Mouse (Mus musculus): ENCODE measurements around the gene Duxbl2. TPM values are rescaled to one million over a fixed set of nuclear protein-coding genes. Genes with fewer than 3 reads are reported as not detected.
A peak's percentile ranks its signal among the peaks of the same experiment; 100 is the strongest.
"Not testable (repeated sequence)": the region's sequence is repeated elsewhere in the genome, so short reads cannot be mapped to it uniquely, and the experiment has no call there.

Duxbl2 gene
- 0.96 and 2.2 TPM in 2 replicates for polyA plus RNA-seq (2015; fragmentation: Nextera tagmentation; extraction: Ambion mirVana)

GRCm38 (mm10) chr14:26118150-26118549 is at the start of gene Duxbl2:
Gene Duxbl2 (plus strand): TSS chr14:26118349.
- no CpG with 5 or more reads among the region's 7 CpGs for WGBS
- not testable (repeated sequence) for H3K36me3 ChIP-seq (ENCODE audit: control insufficient read depth, insufficient read depth, low read length); H3K9ac ChIP-seq (ENCODE audit: low read length); H3K4me1 ChIP-seq (ENCODE audit: control insufficient read depth, insufficient read depth, low read length); H3K27me3 ChIP-seq (ENCODE audit: control insufficient read depth, insufficient read depth, low read length); H3K4me3 ChIP-seq (replicated peaks; ENCODE audit: low read length); H3K4me2 ChIP-seq (ENCODE audit: low read depth, low read length); ATAC-seq (ENCODE audit: insufficient read depth, low FRiP score); H3K27ac ChIP-seq (ENCODE audit: low read length); H3K9me3 ChIP-seq (replicated peaks; ENCODE audit: control insufficient read depth, low read length)

GRCm38 (mm10) chr14:26076620-26077390 is 41.3 kb upstream of the Duxbl2 start:
- not testable (repeated sequence) for H3K9me3 ChIP-seq (replicated peaks; ENCODE audit: control insufficient read depth, low read length); H3K4me1 ChIP-seq (ENCODE audit: control insufficient read depth, insufficient read depth, low read length); H3K27me3 ChIP-seq (ENCODE audit: control insufficient read depth, insufficient read depth, low read length); H3K4me2 ChIP-seq (ENCODE audit: low read depth, low read length); H3K27ac ChIP-seq (ENCODE audit: low read length); H3K9ac ChIP-seq (ENCODE audit: low read length); H3K4me3 ChIP-seq (replicated peaks; ENCODE audit: low read length); H3K36me3 ChIP-seq (ENCODE audit: control insufficient read depth, insufficient read depth, low read length)
- peak; percentile 62; the same call in 1 of the 2 replicates for ATAC-seq (ENCODE audit: insufficient read depth, low FRiP score)
- no CpG with 5 or more reads among the region's 5 CpGs for WGBS

- ATAC-seq (ENCODE audit: insufficient read depth, low FRiP score); H3K4me1 ChIP-seq (ENCODE audit: control insufficient read depth, insufficient read depth, low read length); H3K9me3 ChIP-seq (replicated peaks; ENCODE audit: control insufficient read depth, low read length); H3K36me3 ChIP-seq (ENCODE audit: control insufficient read depth, insufficient read depth, low read length); H3K27ac ChIP-seq (ENCODE audit: low read length); H3K9ac ChIP-seq (ENCODE audit: low read length); H3K27me3 ChIP-seq (ENCODE audit: control insufficient read depth, insufficient read depth, low read length); H3K4me2 ChIP-seq (ENCODE audit: low read depth, low read length); H3K4me3 ChIP-seq (replicated peaks; ENCODE audit: low read length): not testable (repeated sequence)
- WGBS, result no CpG with 5 or more reads among the region's 6 CpGs
These were observed 36.9 kb upstream of the Duxbl2 start, which contains the start of gene Cphx2 for GRCm38 (mm10) chr14:26081216-26081615. Gene Cphx2 (plus strand): TSS chr14:26081516.

- not testable (repeated sequence) for H3K27ac ChIP-seq (ENCODE audit: low read length); H3K27me3 ChIP-seq (ENCODE audit: control insufficient read depth, insufficient read depth, low read length); H3K36me3 ChIP-seq (ENCODE audit: control insufficient read depth, insufficient read depth, low read length); H3K4me3 ChIP-seq (replicated peaks; ENCODE audit: low read length); H3K4me2 ChIP-seq (ENCODE audit: low read depth, low read length); ATAC-seq (ENCODE audit: insufficient read depth, low FRiP score); H3K9me3 ChIP-seq (replicated peaks; ENCODE audit: control insufficient read depth, low read length); H3K4me1 ChIP-seq (ENCODE audit: control insufficient read depth, insufficient read depth, low read length); H3K9ac ChIP-seq (ENCODE audit: low read length)
- no CpG with 5 or more reads among the region's 1 CpGs for WGBS
These were observed 36.2 kb upstream of the Duxbl2 start, which contains the start of gene Cphx3 for GRCm38 (mm10) chr14:26081997-26082396. Gene Cphx3 (plus strand): TSS chr14:26082297.

- ATAC-seq (ENCODE audit: insufficient read depth, low FRiP score); H3K9ac ChIP-seq (ENCODE audit: low read length); H3K27ac ChIP-seq (ENCODE audit: low read length); H3K4me2 ChIP-seq (ENCODE audit: low read depth, low read length); H3K27me3 ChIP-seq (ENCODE audit: control insufficient read depth, insufficient read depth, low read length); H3K4me1 ChIP-seq (ENCODE audit: control insufficient read depth, insufficient read depth, low read length); H3K4me3 ChIP-seq (replicated peaks; ENCODE audit: low read length); H3K36me3 ChIP-seq (ENCODE audit: control insufficient read depth, insufficient read depth, low read length); H3K9me3 ChIP-seq (replicated peaks; ENCODE audit: control insufficient read depth, low read length): not testable (repeated sequence)
- WGBS, result no CpG with 5 or more reads among the region's 3 CpGs
These were observed 20.5 kb upstream of the Duxbl2 start for GRCm38 (mm10) chr14:26097622-26098021.

- ATAC-seq (ENCODE audit: insufficient read depth, low FRiP score), result peak; percentile 68
- no CpG with 5 or more reads among the region's 18 CpGs for WGBS
- H3K4me3 ChIP-seq (replicated peaks; ENCODE audit: low read length), result not testable (repeated sequence)
These were observed 426 bp downstream of the Duxbl2 start for GRCm38 (mm10) chr14:26118550-26119000.

GRCm38 (mm10) chr14:26119095-26119494 is 946 bp downstream of the Duxbl2 start:
- H3K27me3 ChIP-seq (ENCODE audit: control insufficient read depth, insufficient read depth, low read length); H3K9me3 ChIP-seq (replicated peaks; ENCODE audit: control insufficient read depth, low read length); H3K36me3 ChIP-seq (ENCODE audit: control insufficient read depth, insufficient read depth, low read length); H3K9ac ChIP-seq (ENCODE audit: low read length); H3K4me2 ChIP-seq (ENCODE audit: low read depth, low read length); H3K27ac ChIP-seq (ENCODE audit: low read length); H3K4me1 ChIP-seq (ENCODE audit: control insufficient read depth, insufficient read depth, low read length); H3K4me3 ChIP-seq (replicated peaks; ENCODE audit: low read length); ATAC-seq (ENCODE audit: insufficient read depth, low FRiP score): not testable (repeated sequence)
- no CpG with 5 or more reads among the region's 7 CpGs for WGBS

More at GRCm38 (mm10) chr14:26118550-26119000, 426 bp downstream of the Duxbl2 start:
- not testable (repeated sequence) for H3K27ac ChIP-seq (ENCODE audit: low read length); H3K9ac ChIP-seq (ENCODE audit: low read length); H3K27me3 ChIP-seq (ENCODE audit: control insufficient read depth, insufficient read depth, low read length); H3K4me1 ChIP-seq (ENCODE audit: control insufficient read depth, insufficient read depth, low read length); H3K4me2 ChIP-seq (ENCODE audit: low read depth, low read length); H3K9me3 ChIP-seq (replicated peaks; ENCODE audit: control insufficient read depth, low read length); H3K36me3 ChIP-seq (ENCODE audit: control insufficient read depth, insufficient read depth, low read length)

GRCm38 (mm10) chr14:26147095-26147494 is 28.9 kb downstream of the Duxbl2 start:
- not testable (repeated sequence) for H3K27me3 ChIP-seq (ENCODE audit: control insufficient read depth, insufficient read depth, low read length); H3K9ac ChIP-seq (ENCODE audit: low read length); H3K4me3 ChIP-seq (replicated peaks; ENCODE audit: low read length); H3K4me2 ChIP-seq (ENCODE audit: low read depth, low read length); H3K4me1 ChIP-seq (ENCODE audit: control insufficient read depth, insufficient read depth, low read length); H3K27ac ChIP-seq (ENCODE audit: low read length); H3K36me3 ChIP-seq (ENCODE audit: control insufficient read depth, insufficient read depth, low read length); H3K9me3 ChIP-seq (replicated peaks; ENCODE audit: control insufficient read depth, low read length)
- WGBS, result no CpG with 5 or more reads among the region's 2 CpGs
- peak; percentile 79; the same call in 1 of the 2 replicates for ATAC-seq (ENCODE audit: insufficient read depth, low FRiP score)

- not testable (repeated sequence) for ATAC-seq (ENCODE audit: insufficient read depth, low FRiP score); H3K36me3 ChIP-seq (ENCODE audit: control insufficient read depth, insufficient read depth, low read length); H3K4me1 ChIP-seq (ENCODE audit: control insufficient read depth, insufficient read depth, low read length); H3K27ac ChIP-seq (ENCODE audit: low read length); H3K4me2 ChIP-seq (ENCODE audit: low read depth, low read length); H3K9me3 ChIP-seq (replicated peaks; ENCODE audit: control insufficient read depth, low read length); H3K4me3 ChIP-seq (replicated peaks; ENCODE audit: low read length); H3K27me3 ChIP-seq (ENCODE audit: control insufficient read depth, insufficient read depth, low read length); H3K9ac ChIP-seq (ENCODE audit: low read length)
- WGBS, result no CpG with 5 or more reads among the region's 7 CpGs
These were observed 37.9 kb downstream of the Duxbl2 start for GRCm38 (mm10) chr14:26156032-26156431.
